Mouse (Mus musculus) cerebellum, adult (tissue): Measurements from ENCODE around the gene Wipf3.
A peak's percentile ranks its signal among the peaks of the same experiment; 100 is the strongest.

ENCODE experiments used
- ATAC-seq: cut with Nextera tagmentation; 2 replicates; pipeline ENCODE4 v1.9.2; 2017; ENCODE audit warnings: mild to moderate bottlenecking, moderate library complexity, mixed read lengths; ENCODE audit not compliant: insufficient number of reproducible peaks, low FRiP score, low TSS enrichment

The Wipf3 gene

GRCm38 (mm10) chr6:54516512-54517134 lies 87.2 kb downstream of the Wipf3 start:
- ATAC-seq: no peak

GRCm38 (mm10) chr6:54518758-54519157 lies 89.4 kb downstream of the Wipf3 start:
- peak; percentile 87 for ATAC-seq

- ATAC-seq: no peak
These were observed 99.3 kb downstream of the Wipf3 start for GRCm38 (mm10) chr6:54528666-54529065.

GRCm38 (mm10) chr6:54530182-54530581 lies 100.8 kb downstream of the Wipf3 start:
- no peak for ATAC-seq

- ATAC-seq: peak; percentile 73
These were observed 101.7 kb downstream of the Wipf3 start for GRCm38 (mm10) chr6:54531048-54531481.

GRCm38 (mm10) chr6:54535485-54535884 lies 106.1 kb downstream of the Wipf3 start:
- ATAC-seq: no peak

GRCm38 (mm10) chr6:54537053-54537452 lies 107.7 kb downstream of the Wipf3 start:
- no peak for ATAC-seq

GRCm38 (mm10) chr6:54538773-54539173 lies 109.4 kb downstream of the Wipf3 start:
- ATAC-seq: peak; percentile 82

GRCm38 (mm10) chr6:54539396-54539795 lies 110.0 kb downstream of the Wipf3 start:
- ATAC-seq: no peak

- no peak for ATAC-seq
These were observed 111.0 kb downstream of the Wipf3 start for GRCm38 (mm10) chr6:54540252-54540887.

GRCm38 (mm10) chr6:54542836-54543235 lies 113.4 kb downstream of the Wipf3 start:
- ATAC-seq: no peak

GRCm38 (mm10) chr6:54543646-54544045 lies 114.2 kb downstream of the Wipf3 start:
- no peak for ATAC-seq

GRCm38 (mm10) chr6:54548314-54549019 lies 119.1 kb downstream of the Wipf3 start:
- peak; percentile 28; the same call in 1 of the 2 replicates for ATAC-seq

- ATAC-seq: no peak
These were observed 119.9 kb downstream of the Wipf3 start for GRCm38 (mm10) chr6:54549311-54549710.

GRCm38 (mm10) chr6:54550801-54551323 lies 121.5 kb downstream of the Wipf3 start:
- ATAC-seq: no peak

- ATAC-seq: no peak
These were observed 123.5 kb downstream of the Wipf3 start for GRCm38 (mm10) chr6:54552721-54553413.
